Mouse (Mus musculus) brain, embryonic 14.5 days (tissue): ENCODE measurements around the gene St3gal2.

ENCODE experiments used
- CTCF ChIP-seq: fragments of 200-500 bp; IDR thresholded peaks from 2 replicates; pipeline ENCODE4 v1.5.1; 2012; ENCODE audit warnings: inconsistent platforms, mild to moderate bottlenecking, moderate library complexity, borderline replicate concordance; ENCODE audit not compliant: insufficient read depth, insufficient read length; ENCODE audit errors: extremely low read depth
- POLR2A ChIP-seq: fragments of 200-500 bp; IDR thresholded peaks from 2 replicates; pipeline ENCODE4 v1.6.1; 2012; ENCODE audit warnings: mild to moderate bottlenecking, inconsistent platforms, borderline replicate concordance; ENCODE audit not compliant: poor library complexity, insufficient read depth, insufficient read length, severe bottlenecking; ENCODE audit errors: extremely low read depth

DNA sequence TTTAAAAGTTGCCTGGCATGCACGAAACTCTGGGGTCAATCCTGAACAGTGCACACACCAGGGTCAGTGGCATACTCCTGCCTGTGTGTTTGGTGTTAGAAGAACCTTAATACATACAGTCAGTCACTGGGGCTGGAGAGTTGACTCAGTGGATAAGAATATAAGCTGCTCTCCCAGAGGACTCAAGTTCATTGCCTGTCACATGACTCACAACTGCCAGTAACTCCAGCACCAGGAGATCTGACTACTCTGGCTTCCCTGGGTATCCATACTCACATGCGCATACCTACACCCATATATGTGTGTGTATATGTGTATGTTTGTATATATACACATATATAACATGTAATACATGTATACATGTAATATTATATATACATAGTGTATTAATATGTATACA is 43.3 kb downstream of the St3gal2 start:
- TF ChIP-seq CTCF (no peak), POLR2A (no peak)
